10 mouse cellular contexts compared by ENCODE assay signal in genomic region chr8:123100288-123100687, GRCm38 (mm10). TPM values are rescaled to one million over a fixed set of nuclear protein-coding genes. Genes with fewer than 3 reads are reported as not detected.
A peak's percentile ranks its signal among the peaks of the same experiment; 100 is the strongest.
DNase-seq lines count a peak whose midpoint lies in the region; ATAC-seq and TF ChIP-seq lines count a peak whose summit lies in the region.
"Had no signal": no experiment of that assay in that cellular context is flagged by ENCODE, and none has a peak within 500 bp of the region (broad histone marks: within the 10 kb centered on the region; RNA-seq: fewer than 3 reads in every experiment).

No protein-coding gene starts in this region.

- H3K4me2 ChIP-seq in embryonic facial prominence, embryonic 15.5 days (replicated peaks): peak overlapping the region; percentile 17; the same call in 1 of the 2 replicates
- no peak overlapping the region for H3K4me2 ChIP-seq in midbrain, embryonic 14.5 days (ENCODE audit: low read length)

- H3K27ac ChIP-seq in ES-E14 (ENCODE audit: insufficient read depth, low read depth, low read length, poor library complexity, severe bottlenecking): peak overlapping the region; percentile 80; the same call in 1 of the 2 replicates
- peak overlapping the region; percentile 88 for H3K27ac ChIP-seq in embryonic facial prominence, embryonic 15.5 days (replicated peaks)
- H3K27ac ChIP-seq in midbrain, embryonic 14.5 days (replicated peaks; ENCODE audit: low read depth, low read length): no peak overlapping the region
- H3K27ac ChIP-seq: forebrain, embryonic 10.5 days had no signal

- DNase-seq in kidney, postnatal 14 days: peak; percentile 30
- DNase-seq in kidney, adult 18-20 months: no peak
- no peak for DNase-seq in ES-E14 (ENCODE audit: low read depth, low spot score)
- no peak for DNase-seq in spleen, adult 18-20 months
- no peak for DNase-seq in T-cell, adult 2 months (ENCODE audit: low spot score)
- DNase-seq in midbrain, embryonic 14.5 days: no peak
- DNase-seq: retina, postnatal 1 day had no signal

- in situ Hi-C loops in ES-E14 (cut with MboI; ENCODE audit: low sequenced_read_pairs in 2 of 2, unreplicated experiment in 2 of 2): no loop called here

- peaks cover 30% of the 10 kb centered on the region for H3K36me3 ChIP-seq in ES-E14 (ENCODE audit: control insufficient read depth, insufficient read depth, low read length, poor library complexity, severe bottlenecking)
- peaks cover 40% of the 10 kb centered on the region for H3K36me3 ChIP-seq in embryonic facial prominence, embryonic 15.5 days
- peaks cover 42% of the 10 kb centered on the region for H3K36me3 ChIP-seq in midbrain, embryonic 14.5 days (ENCODE audit: control insufficient read depth, insufficient read depth, low read length)

- H3K4me1 ChIP-seq in ES-E14 (ENCODE audit: control insufficient read depth in 2 of 2, insufficient read depth in 2 of 2, low read length in 2 of 2, poor library complexity in 1 of 2): peaks cover 0 to 6% of the 10 kb centered on the region in 2 experiments; a peak in 2 of 4 replicates
- peaks cover 26% of the 10 kb centered on the region for H3K4me1 ChIP-seq in embryonic facial prominence, embryonic 15.5 days
- H3K4me1 ChIP-seq in midbrain, embryonic 14.5 days (ENCODE audit: control insufficient read depth, insufficient read depth, low read length): peaks cover 7% of the 10 kb centered on the region

- H3K9me3 ChIP-seq in ES-E14 (ENCODE audit: control insufficient read depth, insufficient read depth, low read depth, low read length): no peaks in the 10 kb centered on the region
- H3K9me3 ChIP-seq in embryonic facial prominence, embryonic 15.5 days (replicated peaks): no peaks in the 10 kb centered on the region
- H3K9me3 ChIP-seq in midbrain, embryonic 14.5 days (ENCODE audit: control insufficient read depth, low read length): no peaks in the 10 kb centered on the region
- H3K9me3 ChIP-seq: forebrain, embryonic 10.5 days had no signal

- no peak for ATAC-seq in embryonic facial prominence, embryonic 15.5 days (ENCODE audit: insufficient number of reproducible peaks, low FRiP score, low TSS enrichment, low read depth)
- peak; percentile 57 for ATAC-seq in megakaryocyte progenitor cell, adult 5-6 weeks (replicated peaks; ENCODE audit: poor library complexity)
- ATAC-seq in midbrain, embryonic 14.5 days (ENCODE audit: low FRiP score, low TSS enrichment): no peak

- H3K9ac ChIP-seq in ES-E14 (ENCODE audit: insufficient read depth, low read depth, low read length, poor library complexity, severe bottlenecking): peak overlapping the region; percentile 35; the same call in 1 of the 2 replicates
- no peak overlapping the region for H3K9ac ChIP-seq in embryonic facial prominence, embryonic 15.5 days
- no peak overlapping the region; the same call in 1 of the 2 replicates for H3K9ac ChIP-seq in midbrain, embryonic 14.5 days (replicated peaks; ENCODE audit: low read length)

- no peaks in the 10 kb centered on the region for H3K27me3 ChIP-seq in embryonic facial prominence, embryonic 15.5 days
- H3K27me3 ChIP-seq in midbrain, embryonic 14.5 days (ENCODE audit: control insufficient read depth, insufficient read depth, low read length): no peaks in the 10 kb centered on the region

- 17% methylated on average over 8 of the region's 8 CpGs for WGBS in embryonic facial prominence, embryonic 15.5 days
- whole genome bisulfite sequencing in midbrain, embryonic 14.5 days: 64% methylated on average over 8 of the region's 8 CpGs

- peak overlapping the region in 1 of 2 experiments; percentile 38; a peak in 2 of 4 replicates for H3K4me3 ChIP-seq in ES-E14 (ENCODE audit: insufficient read depth in 1 of 2, low read depth in 1 of 2, low read length in 2 of 2, poor library complexity in 1 of 2, severe bottlenecking in 1 of 2)
- no peak overlapping the region for H3K4me3 ChIP-seq in embryonic facial prominence, embryonic 15.5 days (replicated peaks)
- H3K4me3 ChIP-seq in midbrain, embryonic 14.5 days (replicated peaks; ENCODE audit: low read depth, low read length): no peak overlapping the region
- H3K4me3 ChIP-seq: forebrain, embryonic 10.5 days had no signal

TF ChIP-seq in ES-E14, 5 proteins besides CTCF, POLR2A, EP300 and RAD21:
- no peak for TF ChIP-seq CHD2 (IDR thresholded peaks at IDR 0.05; ENCODE audit: low read depth, low read length)
- peak; percentile 65 for TF ChIP-seq ZNF384 (IDR thresholded peaks at IDR 0.05; ENCODE audit: low read depth, low read length)

RNA-seq across cellular contexts. Expression of gene Rpl13, which starts 1.9 kb away (rescaled TPM):
- total RNA-seq in ES-E14 (2012; rRNA removed): 2,643 and 2,912 TPM in 2 replicates
- 1,311 and 1,540 TPM in 2 replicates for polyA plus RNA-seq in embryonic facial prominence, embryonic 15.5 days (2015; fragmentation: Nextera tagmentation; extraction: Ambion mirVana)
- total RNA-seq in megakaryocyte progenitor cell, adult 5-6 weeks (2015): 1,201 and 1,251 TPM in 2 replicates
- total RNA-seq in megakaryocyte progenitor cell, adult 5-6 weeks (2017): 3,072 and 3,507 TPM in 2 replicates
- 843 and 877 TPM in 2 replicates for polyA plus RNA-seq in midbrain, embryonic 14.5 days (2014; fragmentation: Nextera tagmentation; extraction: Ambion mirVana)

RNA-seq across cellular contexts. Expression of gene Cpne7, which starts 16.9 kb away (rescaled TPM):
- total RNA-seq in ES-E14 (2012; rRNA removed): 1.8 and 4.9 TPM in 2 replicates
- 6.5 and 6.9 TPM in 2 replicates for polyA plus RNA-seq in embryonic facial prominence, embryonic 15.5 days (2015; fragmentation: Nextera tagmentation; extraction: Ambion mirVana)
- not detected in 2 replicates for total RNA-seq in megakaryocyte progenitor cell, adult 5-6 weeks (2015)
- total RNA-seq in megakaryocyte progenitor cell, adult 5-6 weeks (2017): not detected in 2 replicates
- polyA plus RNA-seq in midbrain, embryonic 14.5 days (2014; fragmentation: Nextera tagmentation; extraction: Ambion mirVana): 1.8 and 3.7 TPM in 2 replicates

RNA-seq across cellular contexts. Expression of gene Spg7, which starts 37.5 kb away (rescaled TPM):
- total RNA-seq in ES-E14 (2012; rRNA removed): 106 and 160 TPM in 2 replicates
- polyA plus RNA-seq in embryonic facial prominence, embryonic 15.5 days (2015; fragmentation: Nextera tagmentation; extraction: Ambion mirVana): 40.8 and 41.5 TPM in 2 replicates
- 33.1 and 49.6 TPM in 2 replicates for total RNA-seq in megakaryocyte progenitor cell, adult 5-6 weeks (2015)
- total RNA-seq in megakaryocyte progenitor cell, adult 5-6 weeks (2017): 61.1 and 74.1 TPM in 2 replicates
- 42.0 and 43.6 TPM in 2 replicates for polyA plus RNA-seq in midbrain, embryonic 14.5 days (2014; fragmentation: Nextera tagmentation; extraction: Ambion mirVana)

RNA-seq across cellular contexts. Expression of gene Sult5a1, which starts 57.8 kb away (rescaled TPM):
- total RNA-seq in ES-E14 (2012; rRNA removed): 3.1 and 3.3 TPM in 2 replicates
- polyA plus RNA-seq in embryonic facial prominence, embryonic 15.5 days (2015; fragmentation: Nextera tagmentation; extraction: Ambion mirVana): 47.8 and 50.7 TPM in 2 replicates
- not detected in 2 replicates for total RNA-seq in megakaryocyte progenitor cell, adult 5-6 weeks (2015)
- not detected in 2 replicates for total RNA-seq in megakaryocyte progenitor cell, adult 5-6 weeks (2017)
- polyA plus RNA-seq in midbrain, embryonic 14.5 days (2014; fragmentation: Nextera tagmentation; extraction: Ambion mirVana): 0.95 TPM in 1 of 2 replicates, not detected in the other

RNA-seq across cellular contexts. Expression of gene Ankrd11, which starts 58.2 kb away (rescaled TPM):
- total RNA-seq in ES-E14 (2012; rRNA removed): 155 and 194 TPM in 2 replicates
- 56.3 and 69.1 TPM in 2 replicates for polyA plus RNA-seq in embryonic facial prominence, embryonic 15.5 days (2015; fragmentation: Nextera tagmentation; extraction: Ambion mirVana)
- total RNA-seq in megakaryocyte progenitor cell, adult 5-6 weeks (2015): 76.4 and 79.6 TPM in 2 replicates
- 69.2 and 72.6 TPM in 2 replicates for total RNA-seq in megakaryocyte progenitor cell, adult 5-6 weeks (2017)
- 42.4 and 46.2 TPM in 2 replicates for polyA plus RNA-seq in midbrain, embryonic 14.5 days (2014; fragmentation: Nextera tagmentation; extraction: Ambion mirVana)
